Mouse (Mus musculus) adrenal gland, postnatal 36 days (tissue): ENCODE results near the gene Ninl. TPM values are rescaled to one million over a fixed set of nuclear protein-coding genes. Genes with fewer than 3 reads are reported as not detected.

Source experiments
- DNase-seq, 2 experiments: peaks; one replicate each; pipeline ENCODE4 v3.0.0; 2021; ENCODE audit warnings: mixed read lengths in 1 of 2
- long read RNA-seq, 2 experiments: library from polyadenylated mRNA; stranded (forward); transcript quantifications; one replicate each; pipeline ENCODE4 v2.0.0; 2021; ENCODE audit warnings: borderline sequencing depth in 2 of 2
- total RNA-seq, 2 experiments: library from RNA; stranded (reverse); gene quantifications; 2 replicates each; pipeline ENCODE4 v1.2.3; 2021

Ninl gene
- 10 to 100 TPM; 15.4 to 24.7 TPM for total RNA-seq
- long read RNA-seq, experiment 1, full-length matches to known transcripts, result 13 of 29 reads
- long read RNA-seq, experiment 1, partial matches to known transcripts, result 7 of 29 reads
- long read RNA-seq, experiment 1, other reads (novel, unspliced or antisense), result 9 of 29 reads
- long read RNA-seq, experiment 2, full-length matches to known transcripts, result 2 of 7 reads
- long read RNA-seq, experiment 2, partial matches to known transcripts, result 1 of 7 reads
- long read RNA-seq, experiment 2, other reads (novel, unspliced or antisense), result 4 of 7 reads

DNA sequence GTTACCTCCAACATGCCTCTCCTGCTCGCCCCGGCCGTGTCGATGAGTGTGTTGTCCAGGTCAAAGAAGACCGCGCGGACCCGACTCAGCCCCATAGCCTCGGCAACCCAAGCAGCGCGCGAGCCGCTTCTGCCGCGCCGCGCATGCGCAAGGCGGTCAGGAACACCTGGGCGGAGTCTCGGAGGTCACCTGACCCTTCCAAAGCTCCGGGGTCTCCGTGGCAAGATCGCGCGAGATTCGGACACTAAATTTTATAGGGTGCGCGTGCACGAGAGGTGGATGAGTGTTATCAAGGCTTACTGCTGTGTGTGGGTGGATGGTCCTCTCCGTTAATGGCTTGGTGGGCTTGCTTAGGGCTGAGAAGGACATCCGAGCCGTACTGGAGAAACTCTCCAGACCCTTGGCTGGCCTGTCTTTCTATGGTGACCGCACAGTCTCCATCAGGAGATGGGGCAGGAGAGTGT is at the start of gene Ninl, which contains the start of gene Nanp:
Ninl (minus strand) TSS at position 151 of the 464 bp plus-strand sequence.
Nanp (minus strand) TSS at position 167 of the 464 bp plus-strand sequence.
- peak; percentile 94 to 96 for DNase-seq

GRCm38 (mm10) chr2:151056637-151057036 is 17.5 kb upstream of the Ninl start:
- DNase-seq, result no peak

- DNase-seq, result no peak
Measured at GRCm38 (mm10) chr2:151040411-151040810, 1.2 kb upstream of the Ninl start.

DNA sequence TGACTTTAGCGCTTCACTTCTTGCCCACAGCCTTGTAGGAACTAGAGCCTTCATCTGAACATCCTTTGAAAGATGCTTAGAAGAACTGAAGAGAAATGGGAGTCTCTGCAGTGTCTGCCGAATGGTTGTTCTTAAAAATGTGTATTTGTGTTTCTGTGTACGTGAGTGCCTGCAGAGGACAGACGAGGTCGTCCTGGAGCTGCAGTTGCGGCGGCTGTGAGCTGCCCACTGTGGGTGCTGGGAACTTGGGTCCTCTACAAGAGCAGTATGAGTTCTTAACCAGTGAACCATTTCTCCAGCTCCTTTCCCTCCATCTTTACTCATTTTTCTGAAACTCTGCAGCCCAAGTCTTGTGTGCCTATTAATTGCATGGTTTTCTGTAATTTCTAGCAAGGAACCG is 544 bp upstream of the Ninl start:
- peak; percentile 7 to 8 for DNase-seq

GRCm38 (mm10) chr2:151038811-151039222 is 365 bp downstream of the Ninl start:
- no peak for DNase-seq

- DNase-seq, result peak in 1 of 2 experiments; percentile 2
Measured at GRCm38 (mm10) chr2:151037876-151038552, 1.2 kb downstream of the Ninl start.

GRCm38 (mm10) chr2:151037292-151037691 is 1.9 kb downstream of the Ninl start:
- DNase-seq, result no peak

DNA sequence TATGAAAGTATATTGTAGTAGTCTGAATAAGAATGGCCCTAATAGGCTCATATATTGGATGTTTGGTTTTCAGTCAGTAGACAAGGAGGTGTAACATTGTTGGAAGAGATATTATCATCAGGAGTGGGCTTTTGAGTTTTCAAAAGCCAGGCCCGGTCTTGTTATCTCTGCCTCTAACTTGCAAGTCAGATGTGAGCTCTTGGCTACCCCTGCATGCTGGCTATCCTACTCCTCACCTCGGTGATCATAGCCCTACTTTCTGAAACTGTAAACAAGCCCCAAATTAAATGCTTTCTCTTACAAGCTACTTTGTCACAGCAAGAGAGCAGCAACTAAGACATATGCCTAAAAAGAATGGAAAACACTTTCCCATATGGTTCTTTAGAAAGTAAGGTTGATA is 2.5 kb downstream of the Ninl start:
- DNase-seq, result no peak

DNA sequence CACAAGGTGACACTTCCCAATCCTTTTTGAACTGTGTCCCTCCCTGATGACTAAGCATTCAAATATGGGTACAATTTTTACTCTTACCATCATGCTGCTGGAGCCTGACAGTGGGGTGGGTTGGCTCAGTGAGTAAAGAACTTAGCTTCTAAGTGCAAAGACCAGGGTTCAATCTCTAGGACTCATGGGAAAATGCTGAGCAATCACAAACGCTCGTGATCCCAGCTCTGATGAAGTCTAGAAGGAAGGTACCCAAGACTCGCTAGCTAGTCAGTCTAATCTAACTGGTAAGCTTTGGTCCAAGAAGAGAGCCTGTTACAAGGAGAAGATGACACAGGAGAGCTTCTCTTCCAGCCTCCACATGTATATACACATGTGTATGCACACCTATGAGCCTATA is 4.7 kb downstream of the Ninl start:
- DNase-seq, result no peak

- no peak for DNase-seq
Measured at GRCm38 (mm10) chr2:151021158-151021557, 18.0 kb downstream of the Ninl start.

- DNase-seq, result no peak
Measured at GRCm38 (mm10) chr2:151015316-151015715, 23.9 kb downstream of the Ninl start.

DNA sequence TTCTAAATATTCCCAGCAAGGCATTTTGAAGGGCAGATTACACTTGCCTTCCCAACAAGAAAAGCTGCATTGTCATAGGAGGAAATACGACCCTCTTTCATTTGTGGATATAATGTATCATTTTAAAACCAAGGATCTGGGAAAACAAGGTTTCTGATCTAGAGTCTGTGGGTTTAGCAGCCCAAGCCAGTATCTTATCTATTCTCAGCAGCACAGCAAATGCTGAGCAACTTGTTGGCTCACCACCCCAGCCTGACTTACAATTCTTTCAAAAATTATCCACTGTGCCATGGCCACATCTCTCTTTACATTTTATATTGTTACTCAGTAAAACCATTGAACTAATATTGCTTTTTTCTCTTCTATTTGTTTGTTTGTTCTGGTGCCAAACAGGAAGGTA is 27.9 kb downstream of the Ninl start:
- DNase-seq, result no peak

DNA sequence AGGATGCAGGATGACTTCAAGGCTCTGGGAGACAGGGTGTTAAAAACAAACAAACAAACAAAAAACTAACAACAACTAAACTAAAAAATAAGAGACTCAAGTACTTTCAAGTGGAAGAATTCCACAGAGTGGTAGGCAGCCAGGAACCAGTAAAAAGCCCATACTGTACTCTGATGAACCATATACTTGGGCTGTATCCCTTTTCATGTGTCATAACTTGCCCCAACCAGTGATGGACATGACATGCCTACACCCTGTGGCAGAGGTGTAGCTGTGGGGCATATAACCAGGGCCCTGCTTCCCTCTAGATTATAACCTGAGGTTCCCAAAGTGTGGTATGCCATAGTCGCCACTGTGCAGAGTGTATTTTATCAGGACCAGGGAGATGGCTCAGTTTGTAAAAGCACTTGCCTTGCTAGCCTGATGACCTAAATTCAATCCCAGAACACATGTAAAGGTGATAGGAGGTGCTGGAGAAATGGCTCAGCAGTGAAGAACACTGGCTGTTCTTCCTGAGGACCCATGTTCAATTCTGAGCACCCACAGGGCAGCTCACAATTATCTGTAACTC is 29.6 kb downstream of the Ninl start:
- no peak for DNase-seq

DNA sequence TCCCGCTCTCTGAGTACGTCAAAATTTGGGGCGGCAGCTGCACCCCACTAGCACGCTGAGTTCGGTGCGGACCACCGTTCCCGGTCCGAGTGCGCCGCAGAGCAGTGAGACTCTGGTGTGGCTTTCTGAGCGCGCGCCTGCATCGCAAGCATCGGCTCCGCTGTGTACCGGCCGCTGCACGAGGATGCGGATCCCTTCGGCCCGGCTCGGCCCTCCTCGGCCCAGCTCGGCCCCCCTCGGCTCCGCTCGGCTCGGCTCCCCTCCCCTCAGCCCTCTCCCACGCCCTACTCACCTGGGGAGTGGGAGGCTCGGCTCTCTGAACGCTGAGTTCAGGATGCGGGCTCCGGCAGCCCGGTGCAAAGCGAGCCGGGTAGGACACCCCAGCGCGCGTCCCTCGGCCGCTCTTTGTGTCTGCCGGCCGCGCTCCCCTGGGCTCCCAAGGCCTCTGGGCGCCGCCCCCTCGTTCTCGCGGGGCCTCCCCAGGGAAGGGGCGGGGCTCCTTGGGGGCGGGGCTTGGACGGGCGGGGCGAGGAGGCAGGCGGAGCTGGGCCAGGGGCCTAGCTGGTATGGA is 30.2 kb downstream of the Ninl start:
- DNase-seq, result peak; percentile 87 to 89

DNA sequence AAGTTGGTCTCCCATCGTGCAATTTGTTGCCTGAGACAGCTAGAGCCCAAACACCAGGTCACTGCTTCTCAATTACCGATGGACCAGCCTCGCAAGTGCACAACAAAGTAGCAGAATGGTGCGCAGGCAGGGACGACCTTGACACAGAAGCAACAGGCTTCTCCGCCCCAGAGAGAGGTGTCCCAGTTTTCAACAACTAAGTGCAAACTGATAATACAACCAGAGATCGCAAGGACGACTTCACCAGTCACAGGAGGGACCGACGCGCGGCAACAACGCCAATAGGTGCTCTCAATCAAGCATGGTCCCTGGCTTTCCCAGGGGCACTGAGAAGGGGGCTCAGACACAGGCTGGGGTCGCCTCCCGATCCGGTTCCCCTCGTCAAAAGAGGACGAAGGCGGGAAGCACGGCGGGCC is 30.7 kb downstream of the Ninl start:
- DNase-seq, result peak; percentile 39 to 60

GRCm38 (mm10) chr2:151008006-151008405 is 31.2 kb downstream of the Ninl start:
- no peak for DNase-seq

DNA sequence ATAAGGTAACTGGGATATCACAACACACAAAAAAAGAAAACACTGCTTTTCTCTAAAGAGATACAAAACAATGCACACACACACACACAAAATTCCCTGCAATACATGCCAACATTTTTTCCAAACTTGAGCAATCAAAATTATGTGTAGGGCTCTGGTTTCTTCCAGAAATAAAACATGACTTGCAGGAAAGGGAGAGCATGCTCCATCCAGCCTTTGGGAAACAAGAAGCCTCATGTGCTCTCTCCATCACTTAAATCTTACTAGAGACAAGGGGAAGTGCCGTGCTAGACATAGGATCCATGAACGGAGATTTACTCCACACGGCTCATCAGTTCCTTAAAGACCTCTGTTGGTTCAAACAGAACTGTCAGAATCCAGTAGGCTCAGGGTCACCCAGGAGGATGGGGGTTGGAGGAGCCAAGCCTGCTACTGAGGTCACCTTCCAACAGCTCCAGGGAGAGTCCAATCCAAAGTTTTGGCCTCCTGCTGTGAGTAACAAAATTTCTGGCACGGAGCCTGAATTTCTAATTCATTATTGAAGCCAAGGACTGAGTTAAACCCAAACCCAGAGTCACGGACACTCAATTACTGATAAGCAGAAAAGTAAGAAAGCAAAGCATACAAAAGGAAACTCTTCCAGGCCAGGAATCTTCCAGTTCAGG is 32.8 kb downstream of the Ninl start:
- peak; percentile 75 to 77 for DNase-seq

- DNase-seq, result no peak
Measured at GRCm38 (mm10) chr2:151004390-151004789, 34.8 kb downstream of the Ninl start.

- DNase-seq, result no peak
Measured at GRCm38 (mm10) chr2:151003796-151004195, 35.4 kb downstream of the Ninl start.

DNA sequence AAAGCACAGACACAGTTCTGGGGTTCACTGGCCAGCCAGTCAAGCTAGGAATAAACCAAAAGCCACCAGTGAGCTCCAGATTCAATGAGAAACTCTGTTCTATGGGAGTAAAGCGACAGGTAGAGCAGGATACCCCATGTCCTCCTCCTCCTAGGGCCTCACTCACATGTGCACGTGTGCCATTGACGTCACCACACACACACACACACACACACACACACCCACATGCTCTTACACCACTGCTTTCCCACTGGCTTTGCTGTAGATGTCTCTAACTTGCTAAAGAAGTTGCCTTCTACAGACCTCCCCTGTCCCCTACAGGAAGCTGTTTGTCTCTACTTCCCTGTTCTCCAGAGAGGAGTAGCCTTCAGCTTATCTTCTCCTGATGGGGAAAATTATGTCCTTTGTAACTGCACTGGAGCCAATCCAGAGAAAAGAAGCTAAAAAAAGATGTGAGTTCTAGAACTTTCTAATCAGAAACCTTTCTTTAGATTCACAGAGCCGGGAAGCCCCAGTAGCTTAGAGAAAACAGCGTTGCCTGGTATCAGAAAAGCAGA is 37.5 kb downstream of the Ninl start:
- no peak for DNase-seq

- DNase-seq, result peak; percentile 62 to 71
Measured at GRCm38 (mm10) chr2:151000402-151001178, 38.6 kb downstream of the Ninl start.
